Mouse (Mus musculus) induced T-regulatory cell, adult 2 months (primary cell): ENCODE data around the gene Pi16.
"Not testable (repeated sequence)": the region's sequence is repeated elsewhere in the genome, so short reads cannot be mapped to it uniquely, and the experiment has no call there.

ENCODE experiments used
- DNase-seq: peaks from one replicate; pipeline ENCODE4 v3.0.0-alpha.2; 2012; ENCODE audit warnings: low read depth

Gene Pi16

GRCm38 (mm10) chr17:29317380-29317779, at the start of gene Pi16:
TSS of gene Pi16 (plus strand) at chr17:29317680.
- not testable (repeated sequence) for DNase-seq

GRCm38 (mm10) chr17:29267931-29268681, 49.4 kb upstream of the Pi16 start:
- DNase-seq: no peak

GRCm38 (mm10) chr17:29268682-29269348, 48.7 kb upstream of the Pi16 start, which contains the start of gene BC004004:
TSS of gene BC004004 (plus strand) at chr17:29268788.
- DNase-seq: peak; percentile 96

DNA sequence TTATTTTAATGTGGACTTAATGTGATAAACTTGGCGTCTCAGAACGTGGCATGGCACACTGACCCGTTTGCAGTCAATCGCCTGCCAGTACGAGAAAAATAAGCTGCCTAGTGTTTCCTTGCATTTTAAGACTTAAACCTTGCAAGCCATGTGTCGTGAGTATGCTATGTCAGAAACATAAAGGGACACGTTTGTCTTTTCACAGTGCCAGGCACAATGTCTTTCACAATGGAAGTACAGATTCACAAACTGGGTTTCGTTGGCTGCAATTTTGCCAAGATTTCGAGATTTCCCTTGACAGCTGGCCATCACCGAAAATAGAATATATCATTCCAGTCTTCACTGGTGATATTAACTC, 48.2 kb upstream of the Pi16 start:
- no peak for DNase-seq

GRCm38 (mm10) chr17:29270148-29270698, 47.3 kb upstream of the Pi16 start:
- DNase-seq: no peak

- no peak for DNase-seq
Measured at GRCm38 (mm10) chr17:29273156-29273555, 44.3 kb upstream of the Pi16 start.

GRCm38 (mm10) chr17:29273889-29274288, 43.6 kb upstream of the Pi16 start:
- DNase-seq: no peak

GRCm38 (mm10) chr17:29280422-29280821, 37.1 kb upstream of the Pi16 start:
- peak; percentile 87 for DNase-seq

DNA sequence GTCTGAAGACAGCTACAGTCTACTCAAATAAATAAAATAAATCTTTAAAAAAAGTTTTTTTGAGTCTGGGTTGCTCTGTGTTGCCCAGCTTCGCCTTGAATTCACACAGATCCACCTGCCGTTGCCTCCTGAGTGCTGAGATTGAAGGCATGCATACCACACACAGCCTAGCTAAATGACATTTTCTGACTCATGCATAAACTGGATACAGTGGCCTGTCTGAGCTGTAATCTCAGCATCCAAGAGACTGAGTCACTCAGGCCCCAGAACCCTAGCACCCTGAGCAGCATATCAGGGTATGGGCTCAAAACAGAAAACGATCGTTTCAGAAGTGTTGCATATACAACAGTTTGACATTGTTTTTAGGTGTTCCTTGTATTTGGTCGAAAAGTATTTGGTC, 35.9 kb upstream of the Pi16 start:
- no peak for DNase-seq

DNA sequence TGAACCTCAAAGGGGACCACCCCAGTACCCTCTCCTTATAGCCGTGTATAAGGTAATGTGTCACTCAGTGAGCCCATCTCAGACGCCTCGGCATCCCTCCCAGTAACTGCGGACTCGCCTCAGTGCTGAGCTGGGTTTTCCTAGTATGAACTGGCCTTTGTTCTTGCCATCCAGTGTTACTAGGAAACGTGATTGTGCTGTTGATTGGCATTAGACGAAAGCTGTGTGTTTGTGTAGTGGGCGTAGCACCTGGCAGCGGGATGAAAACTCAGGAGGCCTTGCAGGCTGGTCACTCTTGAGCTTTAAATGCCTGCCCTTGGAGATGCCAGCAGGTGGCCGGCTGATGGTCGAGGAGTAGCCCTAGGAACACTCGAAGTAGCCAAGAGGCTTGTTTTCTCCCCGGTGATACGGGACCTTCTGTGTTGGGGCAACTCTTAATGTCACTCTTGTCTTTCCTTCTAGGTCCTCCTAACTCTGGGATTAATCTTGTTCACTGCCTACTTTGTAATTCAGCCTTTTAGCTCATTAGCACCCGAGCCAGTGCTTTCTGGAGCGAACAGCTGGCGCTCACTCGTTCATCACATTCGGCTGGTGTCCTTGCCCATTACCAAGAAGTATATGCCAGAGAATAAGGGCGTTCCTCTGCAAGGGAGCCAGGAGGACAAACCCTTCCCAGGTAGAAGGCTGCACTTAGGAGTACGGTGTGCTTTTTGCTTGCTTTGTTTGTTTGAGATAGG, 35.1 kb upstream of the Pi16 start:
- DNase-seq: no peak

DNA sequence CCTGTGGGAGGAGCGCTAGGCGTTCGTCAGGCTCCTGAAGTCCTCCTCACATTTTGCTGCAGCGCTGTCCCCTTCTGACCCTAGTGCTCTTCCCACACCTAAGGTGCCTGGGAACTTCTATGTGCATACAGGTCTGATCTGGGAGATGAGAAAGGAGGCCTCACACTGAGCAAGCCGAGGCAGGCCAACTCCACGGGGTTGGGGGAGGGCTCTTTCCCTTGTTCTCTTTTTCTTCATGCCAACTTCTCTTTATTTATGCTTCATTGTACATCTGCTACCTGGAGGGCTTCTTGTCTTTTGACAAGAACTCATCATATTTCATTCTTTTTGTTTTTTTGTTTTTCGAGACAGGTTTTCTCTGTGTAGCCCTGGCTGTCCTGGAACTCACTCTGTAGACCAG, 25.7 kb upstream of the Pi16 start:
- DNase-seq: no peak

GRCm38 (mm10) chr17:29292996-29293395, 24.5 kb upstream of the Pi16 start:
- DNase-seq: no peak

DNA sequence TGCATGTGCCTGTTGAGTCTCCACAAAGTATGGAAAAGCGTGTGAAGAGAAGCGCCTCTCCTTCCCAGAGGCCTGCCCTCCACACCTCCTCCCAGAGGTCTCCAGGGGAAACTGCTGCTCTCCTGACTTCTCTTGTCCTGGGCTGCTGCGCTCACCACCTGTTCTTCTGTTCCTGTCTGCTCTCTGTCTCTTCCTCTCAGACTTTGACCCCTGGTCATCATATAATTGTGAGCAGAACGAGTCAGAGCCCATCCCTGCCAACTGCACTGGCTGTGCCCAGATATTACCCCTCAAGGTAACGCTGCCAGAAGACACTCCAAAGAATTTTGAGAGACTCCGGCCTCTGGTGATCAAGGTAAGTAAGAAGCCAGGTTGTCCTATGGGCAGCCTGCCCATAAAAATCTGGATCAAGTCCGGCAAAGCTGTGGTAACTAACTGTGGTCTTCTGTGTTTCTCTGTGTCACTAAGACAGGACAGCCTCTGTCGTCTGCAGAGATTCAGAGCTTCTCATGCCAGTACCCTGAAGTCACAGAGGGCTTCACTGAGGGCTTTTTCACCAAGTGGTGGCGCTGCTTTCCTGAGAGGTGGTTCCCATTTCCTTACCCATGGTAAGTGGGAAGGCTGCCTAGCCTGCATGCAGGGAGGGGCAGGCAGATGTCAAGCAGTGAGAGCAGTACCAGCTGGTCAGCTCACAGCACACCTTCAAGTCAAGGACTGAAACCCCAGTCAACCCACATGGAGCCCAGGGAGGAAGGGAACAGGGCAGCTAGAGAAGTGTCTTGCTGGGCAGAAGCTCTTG, 23.5 kb upstream of the Pi16 start:
- DNase-seq: no peak

DNA sequence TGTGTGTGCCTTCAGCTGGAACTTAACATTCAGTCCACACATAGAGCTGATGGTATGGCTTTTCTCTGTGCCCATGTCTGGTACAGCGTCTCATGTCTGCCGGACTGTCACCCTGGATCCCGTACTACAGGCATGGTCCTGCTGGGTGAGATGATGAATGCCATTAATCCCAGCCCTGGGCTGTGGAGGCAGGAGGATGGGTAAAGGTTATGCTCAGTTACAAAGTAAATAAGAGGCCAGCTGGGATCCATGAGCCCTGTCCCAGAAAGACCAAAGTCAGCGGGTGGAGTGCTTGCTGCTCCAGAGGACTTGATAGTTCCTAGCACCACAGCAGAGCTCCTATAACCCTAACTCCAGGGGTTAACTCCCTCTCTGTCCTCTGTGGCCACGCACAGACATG, 21.6 kb upstream of the Pi16 start:
- no peak for DNase-seq

- no peak for DNase-seq
Measured at GRCm38 (mm10) chr17:29297321-29297720, 20.2 kb upstream of the Pi16 start.

DNA sequence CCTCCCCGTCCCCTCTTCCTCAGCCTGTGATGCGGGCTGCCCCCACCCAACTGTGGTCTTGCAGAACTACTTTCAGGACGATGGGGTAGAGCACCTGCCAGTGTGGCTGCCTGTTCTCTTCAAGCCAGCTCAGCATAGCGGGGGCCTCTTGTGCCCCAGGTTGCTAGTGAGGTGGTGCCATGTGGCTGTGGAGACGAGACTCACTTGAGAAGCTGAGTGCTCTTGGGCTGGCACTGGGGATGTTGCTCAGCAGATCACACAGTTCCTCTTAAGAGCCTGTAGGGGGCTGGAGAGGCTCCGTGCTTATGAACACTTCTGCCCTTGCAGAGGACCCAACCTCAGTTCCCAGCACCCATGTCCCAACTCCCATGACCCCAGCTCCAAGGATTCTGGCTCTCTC, 19.7 kb upstream of the Pi16 start:
- peak; percentile 51 for DNase-seq

DNA sequence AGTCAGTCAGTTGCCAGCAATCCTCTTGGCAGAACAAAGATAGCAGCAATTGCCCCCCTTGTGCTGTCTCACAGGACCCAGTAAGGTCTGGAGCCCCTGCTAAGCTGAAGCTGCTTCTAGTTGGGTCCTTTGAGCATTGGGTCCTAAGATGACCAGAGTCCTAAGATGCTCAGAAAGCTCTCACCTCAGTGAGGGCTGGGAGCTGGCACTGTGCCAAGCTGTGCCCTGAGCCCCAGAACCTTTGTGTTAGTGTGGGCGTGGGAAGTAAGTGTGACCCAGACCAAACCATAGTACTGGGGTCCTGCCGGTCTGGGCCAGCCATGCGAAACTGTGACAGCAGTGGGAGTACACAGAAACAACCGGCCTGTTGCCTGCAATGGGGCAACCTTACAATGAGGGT, 18.2 kb upstream of the Pi16 start:
- DNase-seq: no peak

GRCm38 (mm10) chr17:29300926-29301325, 16.6 kb upstream of the Pi16 start:
- DNase-seq: no peak

- DNase-seq: no peak
Measured at GRCm38 (mm10) chr17:29301421-29301820, 16.1 kb upstream of the Pi16 start.

- no peak for DNase-seq
Measured at GRCm38 (mm10) chr17:29302149-29302548, 15.3 kb upstream of the Pi16 start.

- peak; percentile 72 for DNase-seq
Measured at GRCm38 (mm10) chr17:29303087-29303486, 14.4 kb upstream of the Pi16 start.

- DNase-seq: no peak
Measured at GRCm38 (mm10) chr17:29303856-29304255, 13.6 kb upstream of the Pi16 start.
